Mouse (Mus musculus): ENCODE measurements at regions not wholly inside any gene's neighbourhood (a gene's known extent, or its start where the extent isn't known, plus 50 kb on each side); places are given as distances from the start of the nearest gene placed in this dataset.

- no peak for DNase-seq (ENCODE audit: low spot score in 2 of 2)
Measured at GRCm38 (mm10) chr1:169051863-169052257, 479.4 kb downstream of the Nuf2 start.

DNA sequence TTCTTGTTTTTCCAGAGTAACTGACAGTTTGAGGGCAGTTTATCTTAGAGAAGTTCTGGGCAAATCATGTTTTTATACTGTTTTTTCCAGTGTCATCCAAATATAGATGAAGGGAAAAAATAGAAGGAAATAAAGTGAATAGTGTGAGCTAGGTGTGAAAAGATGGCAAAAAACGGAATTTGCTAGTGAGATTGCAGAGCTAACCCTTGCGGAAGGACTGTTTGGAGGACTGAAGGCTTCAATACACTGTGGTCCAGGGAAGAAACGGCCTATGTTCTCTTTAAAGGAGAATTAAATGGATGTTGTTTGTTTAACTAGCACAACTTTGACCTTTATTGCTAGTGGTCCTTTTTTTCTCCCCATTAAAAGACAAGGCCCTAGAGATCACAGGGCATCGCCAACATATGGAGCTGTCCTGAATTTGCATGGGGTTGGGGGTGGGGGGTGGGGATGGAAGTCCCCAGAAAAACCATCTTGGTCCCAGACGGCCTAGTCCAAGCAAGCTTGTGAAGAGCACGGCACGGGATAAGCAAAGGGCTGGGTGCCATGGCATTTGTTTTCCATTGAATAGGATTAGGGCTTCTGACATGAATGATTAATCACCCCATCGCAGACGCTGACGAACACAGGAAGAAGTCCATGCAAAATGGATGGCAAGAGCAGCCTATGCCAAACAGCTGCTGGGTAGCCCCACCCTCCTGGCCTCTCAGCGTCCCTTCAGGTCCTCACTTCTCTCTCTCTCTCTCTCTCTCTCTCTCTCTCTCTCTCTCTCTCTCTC is 480.0 kb downstream of the Nuf2 start:
- no peak for DNase-seq (ENCODE audit: low spot score in 2 of 2)

- no peak for DNase-seq (ENCODE audit: low spot score in 2 of 2)
Measured at GRCm38 (mm10) chr1:169049846-169050245, 481.4 kb downstream of the Nuf2 start.

DNA sequence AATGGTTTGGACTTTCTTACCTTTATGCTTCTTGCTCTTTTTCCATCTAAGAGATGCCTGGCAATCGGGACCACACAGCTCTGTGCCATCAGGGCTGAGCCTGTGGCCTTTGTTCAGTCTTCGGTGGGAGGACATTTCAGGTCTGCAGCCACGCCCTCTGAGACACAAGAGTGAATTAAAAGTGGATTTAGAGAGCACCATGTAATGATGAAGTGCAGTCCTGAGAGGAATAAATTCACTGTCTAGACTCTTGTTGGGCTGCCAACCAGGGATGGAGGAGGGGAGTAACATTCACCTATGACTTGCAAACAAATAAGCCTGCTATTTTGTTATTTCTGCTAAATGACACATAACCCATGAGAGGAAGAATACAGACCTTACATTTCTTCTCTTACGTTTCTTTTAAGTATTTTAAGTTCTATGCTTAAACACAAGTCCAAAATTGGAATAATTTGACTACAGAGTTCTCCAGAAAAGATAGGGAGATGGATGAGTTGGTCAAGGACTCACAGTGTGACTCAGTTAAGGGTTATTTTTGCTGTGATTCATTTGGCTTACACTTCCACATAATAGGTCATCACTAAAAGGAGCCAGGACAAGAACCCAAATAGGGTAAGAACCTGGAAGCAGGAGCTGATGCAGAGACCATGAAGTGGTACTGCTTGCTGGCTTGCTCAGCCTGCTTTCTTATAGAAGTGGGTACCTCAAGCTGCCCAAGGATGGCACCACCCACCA is 484.3 kb downstream of the Nuf2 start:
- DNase-seq (ENCODE audit: low spot score in 2 of 2), result no peak

- no peak for DNase-seq (ENCODE audit: low spot score in 2 of 2)
Measured at GRCm38 (mm10) chr1:169033517-169033916, 497.7 kb downstream of the Nuf2 start.

GRCm38 (mm10) chr1:169031849-169032542 is 499.3 kb downstream of the Nuf2 start:
- DNase-seq (ENCODE audit: low spot score in 2 of 2), result no peak

- no peak for DNase-seq (ENCODE audit: low spot score in 2 of 2)
Measured at GRCm38 (mm10) chr1:169027706-169028105, 503.6 kb downstream of the Nuf2 start.

DNA sequence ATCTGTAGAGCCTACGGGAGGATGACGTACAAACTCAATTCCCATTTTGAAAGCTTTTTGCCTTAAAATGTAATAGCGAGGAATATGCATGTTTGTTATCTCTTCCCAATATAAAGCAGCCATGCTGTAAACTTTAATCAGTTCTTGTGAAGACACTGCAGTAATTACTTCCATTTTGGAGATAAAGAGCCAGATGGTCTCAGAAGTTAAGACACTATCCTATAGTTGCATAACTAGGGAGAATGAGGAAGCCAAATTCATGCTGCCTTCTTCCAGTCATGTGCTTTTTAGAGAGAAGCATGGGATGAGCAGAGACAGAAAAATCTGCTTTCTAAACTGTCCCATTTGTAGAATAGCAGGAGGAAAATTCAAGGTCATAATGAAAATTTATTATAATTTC is 504.0 kb downstream of the Nuf2 start:
- DNase-seq (ENCODE audit: low spot score in 2 of 2), result no peak

DNA sequence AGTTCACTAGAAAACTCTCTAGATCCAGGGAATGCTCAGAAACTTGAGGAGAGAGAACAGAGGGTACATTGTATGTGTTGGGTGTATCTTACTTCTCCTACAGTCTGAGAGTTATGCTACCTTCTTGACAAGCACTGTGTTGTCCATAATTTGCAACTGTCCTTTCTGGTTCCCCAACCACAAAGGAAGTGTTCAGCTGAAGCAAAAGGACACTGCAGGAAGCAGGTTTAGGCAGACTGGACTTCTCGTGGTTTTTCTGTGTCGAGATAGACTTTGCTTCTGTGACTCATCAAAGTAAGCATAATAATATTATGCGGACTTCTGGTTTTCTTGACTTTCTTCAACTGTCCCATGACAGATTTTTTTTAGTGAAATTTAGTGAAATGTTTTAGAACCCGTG is 506.7 kb downstream of the Nuf2 start:
- no peak for DNase-seq (ENCODE audit: low spot score in 2 of 2)

- DNase-seq (ENCODE audit: low spot score in 2 of 2), result peak; percentile 42 to 52
Measured at GRCm38 (mm10) chr1:168991506-168992244, 539.6 kb downstream of the Nuf2 start.

GRCm38 (mm10) chr1:168975037-168975698 is 543.1 kb upstream of the Pbx1 start:
- no peak for DNase-seq (ENCODE audit: low spot score in 2 of 2)

- peak; percentile 1 to 11 for DNase-seq (ENCODE audit: low spot score in 2 of 2)
Measured at GRCm38 (mm10) chr1:168969402-168969801, 537.3 kb upstream of the Pbx1 start.

DNA sequence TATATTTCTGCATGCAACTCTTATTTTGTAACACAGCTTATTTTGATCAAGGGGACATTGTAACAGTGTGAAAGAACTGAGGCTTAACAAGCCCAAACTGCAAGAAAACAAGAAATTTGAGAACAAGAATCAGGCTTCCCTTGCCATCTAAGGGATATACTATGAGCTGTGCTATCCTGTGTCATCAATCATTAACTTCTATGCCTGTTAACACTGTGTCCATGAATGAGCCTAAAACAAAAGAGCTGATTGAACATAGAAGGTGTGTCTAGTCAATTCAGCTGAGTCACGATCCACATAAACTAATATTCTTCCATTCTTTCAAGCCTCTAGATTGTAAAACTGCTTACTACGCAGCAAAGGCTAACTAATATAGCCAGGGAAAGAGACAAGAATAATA is 535.3 kb upstream of the Pbx1 start:
- no peak for DNase-seq (ENCODE audit: low spot score in 2 of 2)

DNA sequence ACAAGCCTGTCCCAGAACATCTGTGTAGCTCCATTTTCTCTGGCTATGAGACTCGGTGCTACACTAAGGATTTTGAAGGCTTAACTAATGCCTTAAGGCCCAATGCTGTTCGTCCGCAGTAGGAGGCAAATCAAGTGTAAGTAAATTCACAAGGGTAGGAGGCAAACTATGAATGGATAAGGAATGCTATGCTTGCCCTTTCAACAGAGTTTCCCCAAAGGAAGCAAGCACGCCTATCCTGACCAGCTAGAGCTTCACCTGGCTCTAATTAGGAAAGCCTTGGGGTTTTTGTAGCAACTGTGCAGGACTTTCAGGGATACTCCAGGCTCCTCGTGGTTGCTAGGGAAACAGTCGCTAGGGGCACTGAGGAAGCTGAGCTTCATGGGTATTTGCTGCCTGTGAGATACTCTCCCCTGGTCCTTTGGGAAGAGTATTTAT is 532.4 kb upstream of the Pbx1 start:
- DNase-seq (ENCODE audit: low spot score in 2 of 2), result no peak

GRCm38 (mm10) chr1:168950947-168951346 is 518.9 kb upstream of the Pbx1 start:
- DNase-seq (ENCODE audit: low spot score in 2 of 2), result peak in 1 of 2 experiments; percentile 3

DNA sequence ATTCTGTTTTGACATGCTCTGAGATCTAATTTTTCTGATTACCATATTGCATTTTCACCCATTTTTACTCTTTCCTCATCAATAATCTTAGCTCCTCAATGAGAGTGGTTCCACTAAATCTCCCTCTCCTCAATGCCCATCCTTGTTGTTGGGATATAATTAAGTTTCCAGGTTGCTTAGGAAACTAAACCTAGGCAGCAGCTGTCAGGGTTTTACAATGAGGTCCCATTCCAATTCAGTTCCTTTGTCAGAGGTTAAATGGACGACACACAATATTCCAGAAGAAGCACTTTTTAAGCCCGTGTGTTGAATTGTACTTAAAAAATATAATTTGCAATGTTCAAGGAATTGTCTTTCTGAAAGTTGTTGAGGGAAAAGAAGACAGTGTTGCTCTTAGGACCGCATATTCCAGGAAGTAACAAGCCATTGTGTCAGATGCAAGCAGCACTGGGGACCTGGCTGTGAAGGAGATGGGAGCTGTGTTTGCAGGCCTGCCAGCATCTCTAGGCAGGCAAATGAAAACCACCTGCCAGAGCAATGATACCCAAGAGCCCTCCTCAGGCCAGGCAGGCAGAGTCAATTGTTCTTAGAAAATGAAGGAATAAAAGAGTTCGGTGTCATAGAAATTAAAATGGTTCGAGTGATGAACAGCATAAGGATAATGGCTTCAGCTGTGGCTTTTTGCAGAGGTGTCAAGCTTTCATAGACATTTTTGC is 492.2 kb upstream of the Pbx1 start:
- no peak for DNase-seq (ENCODE audit: low spot score in 2 of 2)

- DNase-seq (ENCODE audit: low spot score in 2 of 2), result no peak
Measured at GRCm38 (mm10) chr1:168918331-168919076, 486.4 kb upstream of the Pbx1 start.

GRCm38 (mm10) chr1:168908684-168909175 is 476.7 kb upstream of the Pbx1 start:
- no peak for DNase-seq (ENCODE audit: low spot score in 2 of 2)

DNA sequence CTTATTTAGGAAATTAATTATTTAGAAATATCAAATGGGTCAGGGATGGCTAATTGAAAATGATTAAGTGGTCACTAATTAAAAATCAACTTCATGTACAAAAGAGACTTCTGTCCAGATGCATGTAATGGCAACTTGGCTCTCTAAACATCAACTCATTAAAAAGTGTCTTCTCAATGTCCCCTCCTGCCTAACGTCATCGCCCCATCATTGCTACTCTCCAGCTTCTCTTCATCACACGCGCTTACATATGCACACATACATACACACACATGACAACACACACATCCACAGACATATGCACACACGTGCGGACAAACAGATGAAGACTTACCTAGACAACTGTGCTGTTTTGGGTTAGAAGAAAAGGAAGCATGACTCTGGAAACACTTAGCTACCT is 476.1 kb upstream of the Pbx1 start:
- no peak for DNase-seq (ENCODE audit: low spot score in 2 of 2)

- no peak for DNase-seq (ENCODE audit: low spot score in 2 of 2)
Measured at GRCm38 (mm10) chr1:168898483-168898882, 466.4 kb upstream of the Pbx1 start.
